Mouse (Mus musculus): ENCODE data around the gene Topbp1.

DNA sequence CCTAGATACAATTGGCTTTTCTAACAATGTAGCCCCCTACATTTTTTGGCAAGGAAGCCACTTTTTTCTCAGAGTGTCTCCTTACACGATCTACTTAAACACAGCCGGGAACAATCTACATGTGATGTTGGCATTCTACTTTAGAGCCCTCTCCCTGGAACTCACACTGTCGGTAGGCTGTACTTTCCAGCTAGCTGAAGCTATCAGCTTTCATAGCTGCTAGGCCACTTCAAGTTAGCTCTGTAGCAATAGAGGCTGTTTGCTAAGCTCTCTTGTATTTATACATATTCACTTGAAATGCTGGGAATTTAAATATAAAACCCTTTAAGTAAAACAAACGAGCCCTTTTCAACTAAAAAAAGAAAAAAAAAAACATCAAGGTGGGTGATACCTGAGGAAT lies 2.8 kb upstream of the Topbp1 start:
- no peak for TF ChIP-seq CTCF (IDR thresholded peaks at IDR 0.05; ENCODE audit: control insufficient read depth, insufficient read depth, insufficient replicate concordance, low read depth, low read length)
- TF ChIP-seq POLR2A (IDR thresholded peaks at IDR 0.05; ENCODE audit: control insufficient read depth, low read depth, low read length), result no peak
